Mouse (Mus musculus): ENCODE measurements around the gene Acot10. TPM values are rescaled to one million over a fixed set of nuclear protein-coding genes. Genes with fewer than 3 reads are reported as not detected.
A peak's percentile ranks its signal among the peaks of the same experiment; 100 is the strongest.

Acot10 gene
- total and polyA plus RNA-seq, 2 experiments from 2014 or later = 0.10 to 0.30 TPM

GRCm38 (mm10) chr15:20660221-20660620 is 6.3 kb downstream of the Acot10 start:
- whole genome bisulfite sequencing = 58% methylated on average over 2 of the region's 2 CpGs
- H3K9ac ChIP-seq = no peak overlapping the region
- no peak overlapping the region for H3K4me2 ChIP-seq (ENCODE audit: low read depth)
- H3K27me3 ChIP-seq (ENCODE audit: insufficient read depth, low read length) = no peaks in the 10 kb centered on the region
- H3K4me1 ChIP-seq (ENCODE audit: insufficient read depth) = no peaks in the 10 kb centered on the region
- no peak overlapping the region for H3K27ac ChIP-seq (ENCODE audit: low read depth, low read length)
- TF ChIP-seq CTCF (IDR thresholded peaks at IDR 0.05; ENCODE audit: low read depth) = no peak
- H3K4me3 ChIP-seq (ENCODE audit: low read depth, low read length) = no peak overlapping the region
- no peaks in the 10 kb centered on the region for H3K9me3 ChIP-seq (ENCODE audit: low read length)
- no peak for ATAC-seq
- no peak for DNase-seq
- H3K36me3 ChIP-seq (ENCODE audit: insufficient read depth) = no peaks in the 10 kb centered on the region

GRCm38 (mm10) chr15:20642905-20643414 is 23.6 kb downstream of the Acot10 start:
- H3K9me3 ChIP-seq (ENCODE audit: low read length) = no peaks in the 10 kb centered on the region
- no peaks in the 10 kb centered on the region for H3K27me3 ChIP-seq (ENCODE audit: insufficient read depth, low read length)
- no peak overlapping the region for H3K9ac ChIP-seq
- H3K4me2 ChIP-seq (ENCODE audit: low read depth) = no peak overlapping the region
- WGBS = 92% methylated on average over 3 of the region's 3 CpGs
- H3K4me3 ChIP-seq (ENCODE audit: low read depth, low read length) = no peak overlapping the region
- ATAC-seq (no peak), DNase-seq (no peak)
- H3K4me1 ChIP-seq (ENCODE audit: insufficient read depth) = no peaks in the 10 kb centered on the region
- no peaks in the 10 kb centered on the region for H3K36me3 ChIP-seq (ENCODE audit: insufficient read depth)
- TF ChIP-seq CTCF (IDR thresholded peaks at IDR 0.05; ENCODE audit: low read depth) = no peak
- no peak overlapping the region for H3K27ac ChIP-seq (ENCODE audit: low read depth, low read length)

GRCm38 (mm10) chr15:20639155-20639554 is 27.4 kb downstream of the Acot10 start:
- Histone ChIP-seq H3K36me3 (ENCODE audit: insufficient read depth) (no peaks in the 10 kb centered on the region), H3K27me3 (ENCODE audit: insufficient read depth, low read length) (no peaks in the 10 kb centered on the region), H3K4me2 (ENCODE audit: low read depth) (no peak overlapping the region), H3K9me3 (ENCODE audit: low read length) (no peaks in the 10 kb centered on the region), H3K4me1 (ENCODE audit: insufficient read depth) (no peaks in the 10 kb centered on the region), H3K9ac (no peak overlapping the region), H3K4me3 (ENCODE audit: low read depth, low read length) (no peak overlapping the region), H3K27ac (ENCODE audit: low read depth, low read length) (no peak overlapping the region)
- no peak for DNase-seq
- WGBS = 71% methylated on average over 2 of the region's 2 CpGs
- TF ChIP-seq CTCF (IDR thresholded peaks at IDR 0.05; ENCODE audit: low read depth) = no peak
- ATAC-seq = no peak

GRCm38 (mm10) chr15:20634593-20634992 is 32.0 kb downstream of the Acot10 start:
- no peak overlapping the region for H3K27ac ChIP-seq (ENCODE audit: low read depth, low read length)
- no peak overlapping the region for H3K4me3 ChIP-seq (ENCODE audit: low read depth, low read length)
- no peaks in the 10 kb centered on the region for H3K9me3 ChIP-seq (ENCODE audit: low read length)
- DNase-seq = peak; percentile 2
- 73% methylated on average over 2 of the region's 2 CpGs for WGBS
- no peak for TF ChIP-seq CTCF (IDR thresholded peaks at IDR 0.05; ENCODE audit: low read depth)
- no peak overlapping the region for H3K9ac ChIP-seq
- H3K36me3 ChIP-seq (ENCODE audit: insufficient read depth) = no peaks in the 10 kb centered on the region
- no peaks in the 10 kb centered on the region for H3K4me1 ChIP-seq (ENCODE audit: insufficient read depth)
- no peaks in the 10 kb centered on the region for H3K27me3 ChIP-seq (ENCODE audit: insufficient read depth, low read length)
- no peak overlapping the region for H3K4me2 ChIP-seq (ENCODE audit: low read depth)
- ATAC-seq = no peak

Other genes with a start within 250 kb of the Acot10 start
- 13.8 and 14.3 TPM in 2 replicates for gene Cdh12, start 217.5 kb downstream of the Acot10 start, total RNA-seq (2014; rRNA removed)
- 5.0 and 9.0 TPM in 2 replicates for gene Cdh12, start 217.5 kb downstream of the Acot10 start, polyA plus RNA-seq (2015; fragmentation: Nextera tagmentation; extraction: Ambion mirVana)

All from forebrain, postnatal 0 days (tissue).